ENCODE assay signal across 9 mouse cellular contexts in genomic region chr9:62469143-62469542, GRCm38 (mm10).
A peak's percentile ranks its signal among the peaks of the same experiment; 100 is the strongest.
DNase-seq lines count a peak whose midpoint lies in the region; ATAC-seq and TF ChIP-seq lines count a peak whose summit lies in the region.
"Had no signal": no experiment of that assay in that cellular context is flagged by ENCODE, and none has a peak within 500 bp of the region (broad histone marks: within the 10 kb centered on the region; RNA-seq: fewer than 3 reads in every experiment).

No protein-coding gene starts in this region.

- no peak overlapping the region for H3K4me3 ChIP-seq in ES-E14 (ENCODE audit: insufficient read depth in 1 of 2, low read depth in 1 of 2, low read length in 2 of 2, poor library complexity in 1 of 2, severe bottlenecking in 1 of 2)
- H3K4me3 ChIP-seq in forebrain, embryonic 10.5 days: peak overlapping the region; percentile 3; the same call in 1 of the 2 replicates
- H3K4me3 ChIP-seq in midbrain, embryonic 12.5 days: no peak overlapping the region
- no peak overlapping the region for H3K4me3 ChIP-seq in thymus, adult 2 months (ENCODE audit: control insufficient read depth, insufficient read depth, low read length)
- H3K4me3 ChIP-seq: lung, embryonic 15.5 days had no signal

- ATAC-seq in midbrain, embryonic 12.5 days (ENCODE audit: low FRiP score, low read depth): peak; percentile 58; the same call in 1 of the 2 replicates

- peak; percentile 54 for DNase-seq in ES-E14 (ENCODE audit: low read depth, low spot score)
- DNase-seq in cerebellum, adult 18-20 months: peak; percentile 85 to 96
- peak; percentile 68 for DNase-seq in forebrain, embryonic 10.5 days (ENCODE audit: extremely low spot score, low spot score)
- DNase-seq in heart, adult 9 months (ENCODE audit: low spot score in 2 of 2): no peak
- no peak for DNase-seq in T-cell, adult 2 months (ENCODE audit: low spot score)
- DNase-seq in urinary bladder, postnatal 10 days (ENCODE audit: low spot score): no peak
- DNase-seq in thymus, adult 2 months: no peak

- H3K27me3 ChIP-seq in forebrain, embryonic 10.5 days (ENCODE audit: poor library complexity, severe bottlenecking): no peaks in the 10 kb centered on the region
- H3K27me3 ChIP-seq in midbrain, embryonic 12.5 days: no peaks in the 10 kb centered on the region
- H3K27me3 ChIP-seq in thymus, adult 2 months (ENCODE audit: control insufficient read depth, insufficient read depth, low read length): no peaks in the 10 kb centered on the region
- H3K27me3 ChIP-seq: lung, embryonic 15.5 days had no signal

- no peaks in the 10 kb centered on the region for H3K36me3 ChIP-seq in ES-E14 (ENCODE audit: control insufficient read depth, insufficient read depth, low read length, poor library complexity, severe bottlenecking)
- no peaks in the 10 kb centered on the region for H3K36me3 ChIP-seq in forebrain, embryonic 10.5 days (replicated peaks)
- H3K36me3 ChIP-seq in midbrain, embryonic 12.5 days: no peaks in the 10 kb centered on the region
- no peaks in the 10 kb centered on the region for H3K36me3 ChIP-seq in thymus, adult 2 months (ENCODE audit: control insufficient read depth, insufficient read depth, low read length)
- H3K36me3 ChIP-seq: lung, embryonic 15.5 days had no signal

- in situ Hi-C loops in ES-E14 (cut with MboI; ENCODE audit: low sequenced_read_pairs in 2 of 2, unreplicated experiment in 2 of 2): no loop called here

- H3K27ac ChIP-seq in ES-E14 (ENCODE audit: insufficient read depth, low read depth, low read length, poor library complexity, severe bottlenecking): no peak overlapping the region; the same call in 1 of the 2 replicates
- H3K27ac ChIP-seq in forebrain, embryonic 10.5 days: peak overlapping the region; percentile 74
- peak overlapping the region; percentile 60; the same call in 1 of the 2 replicates for H3K27ac ChIP-seq in midbrain, embryonic 12.5 days (replicated peaks)
- no peak overlapping the region for H3K27ac ChIP-seq in thymus, adult 2 months (ENCODE audit: control insufficient read depth, insufficient read depth, low read length)
- H3K27ac ChIP-seq: lung, embryonic 15.5 days had no signal

- peaks cover 4 to 22% of the 10 kb centered on the region in 2 experiments; a peak in 3 of 4 replicates for H3K4me1 ChIP-seq in ES-E14 (ENCODE audit: control insufficient read depth in 2 of 2, insufficient read depth in 2 of 2, low read length in 2 of 2, poor library complexity in 1 of 2)
- peaks cover 45% of the 10 kb centered on the region for H3K4me1 ChIP-seq in forebrain, embryonic 10.5 days
- H3K4me1 ChIP-seq in midbrain, embryonic 12.5 days: peaks cover 35% of the 10 kb centered on the region
- H3K4me1 ChIP-seq in thymus, adult 2 months (replicated peaks; ENCODE audit: control insufficient read depth, insufficient read depth, low read length): no peaks in the 10 kb centered on the region

- 15% methylated on average over 13 of the region's 13 CpGs for WGBS in forebrain, embryonic 10.5 days
- WGBS in midbrain, embryonic 12.5 days: 23% methylated on average over 13 of the region's 13 CpGs
- 92% methylated on average over 13 of the region's 13 CpGs for WGBS in thymus, adult 2 months

- no peak for TF ChIP-seq POLR2A in thymus, adult 2 months (IDR thresholded peaks at IDR 0.05; ENCODE audit: control insufficient read depth, extremely low read depth, insufficient read depth, low read length, poor library complexity)

- TF ChIP-seq CTCF in thymus, adult 2 months (IDR thresholded peaks at IDR 0.05; ENCODE audit: borderline replicate concordance, control insufficient read depth, extremely low read depth, insufficient read depth, low read length, poor library complexity): no peak

- H3K9me3 ChIP-seq in ES-E14 (ENCODE audit: control insufficient read depth, insufficient read depth, low read depth, low read length): no peaks in the 10 kb centered on the region
- no peaks in the 10 kb centered on the region for H3K9me3 ChIP-seq in forebrain, embryonic 10.5 days
- no peaks in the 10 kb centered on the region for H3K9me3 ChIP-seq in midbrain, embryonic 12.5 days
- H3K9me3 ChIP-seq: lung, embryonic 15.5 days had no signal

- H3K9ac ChIP-seq in ES-E14 (ENCODE audit: insufficient read depth, low read depth, low read length, poor library complexity, severe bottlenecking): no peak overlapping the region
- no peak overlapping the region; the same call in 1 of the 2 replicates for H3K9ac ChIP-seq in midbrain, embryonic 12.5 days (replicated peaks)
- H3K9ac ChIP-seq: lung, embryonic 15.5 days had no signal

- no peak overlapping the region for H3K4me2 ChIP-seq in midbrain, embryonic 12.5 days (replicated peaks)
- H3K4me2 ChIP-seq: lung, embryonic 15.5 days had no signal

TF ChIP-seq in ES-E14, 5 proteins besides CTCF, POLR2A, EP300 and RAD21:
- TF ChIP-seq ZC3H11A (IDR thresholded peaks at IDR 0.05; ENCODE audit: borderline replicate concordance, low read depth, low read length) (no peak), MAFK (IDR thresholded peaks at IDR 0.05; ENCODE audit: insufficient read depth, low read depth, low read length) (no peak), ZNF384 (IDR thresholded peaks at IDR 0.05; ENCODE audit: low read depth, low read length) (no peak), HCFC1 (IDR thresholded peaks at IDR 0.05; ENCODE audit: borderline replicate concordance, insufficient read depth, low read length) (no peak), CHD2 (IDR thresholded peaks at IDR 0.05; ENCODE audit: low read depth, low read length) (no peak)
TF ChIP-seq in ES-E14: peak in this region for 0.

Comparison
In these comparisons a context has a peak if more than half of its experiments do, and no peak if none do; other contexts are left out.
1. DNase-seq: peak in ES-E14 (single experiment), cerebellum, adult 18-20 months (2 of 2) and forebrain, embryonic 10.5 days (single experiment); none in heart, adult 9 months (0 of 2), T-cell, adult 2 months (single experiment), urinary bladder, postnatal 10 days (single experiment) and thymus, adult 2 months (single experiment).
2. H3K27ac ChIP-seq: peak in forebrain, embryonic 10.5 days (single experiment) and midbrain, embryonic 12.5 days (single experiment); none in ES-E14 (single experiment) and thymus, adult 2 months (single experiment).